Mouse (Mus musculus) ES-E14 (cell line): ENCODE measurements around the gene Kcnd2.

Experiments used
- CHD2 ChIP-seq: IDR thresholded peaks from 2 replicates; pipeline ENCODE4 v1.6.1; 2014; ENCODE audit warnings: mild to moderate bottlenecking, low read depth, low read length, inconsistent platforms
- HCFC1 ChIP-seq: IDR thresholded peaks from 2 replicates; pipeline ENCODE4 v1.6.1; 2012; ENCODE audit warnings: low read length, inconsistent platforms, borderline replicate concordance; ENCODE audit not compliant: insufficient read depth
- MAFK ChIP-seq: IDR thresholded peaks from 2 replicates; pipeline ENCODE4 v1.6.1; 2014; ENCODE audit warnings: mild to moderate bottlenecking, low read depth, low read length, inconsistent platforms; ENCODE audit not compliant: insufficient read depth
- ZC3H11A ChIP-seq: IDR thresholded peaks from 2 replicates; pipeline ENCODE4 v1.6.1; 2012; ENCODE audit warnings: low read depth, mild to moderate bottlenecking, inconsistent platforms, low read length, borderline replicate concordance
- ZNF384 ChIP-seq: IDR thresholded peaks from 2 replicates; pipeline ENCODE4 v1.6.1; 2012; ENCODE audit warnings: low read depth, low read length, inconsistent platforms

GRCm38 (mm10) chr6:21431120-21431519, 215.8 kb downstream of the Kcnd2 start:
- TF ChIP-seq MAFK (no peak), ZNF384 (no peak), ZC3H11A (no peak), HCFC1 (no peak), CHD2 (no peak)
